Mouse (Mus musculus) megakaryocyte, embryonic 14.5 days (primary cell): ENCODE data around the gene Hexa.

Experiments used
- FLI1 ChIP-seq: IDR thresholded peaks from 2 replicates; pipeline ENCODE4 v1.6.1; 2012; ENCODE audit warnings: low read length, inconsistent platforms, mixed read lengths
- GATA1 ChIP-seq: IDR thresholded peaks from 3 replicates; pipeline ENCODE4 v1.6.1; 2012; ENCODE audit warnings: mixed read lengths, low read length, inconsistent platforms, borderline replicate concordance

GRCm38 (mm10) chr9:59577844-59578504 lies 38.6 kb downstream of the Hexa start, which contains the start of gene Celf6:
- TF ChIP-seq GATA1 (no peak), FLI1 (no peak)
